Mouse (Mus musculus): ENCODE measurements around the gene Olfr963. TPM values are rescaled to one million over a fixed set of nuclear protein-coding genes. Genes with fewer than 3 reads are reported as not detected.

The Olfr963 gene
- polyA plus RNA-seq (2015; fragmentation: Nextera tagmentation; extraction: Ambion mirVana) = 0.09 TPM in 1 of 2 replicates, not detected in the other

DNA sequence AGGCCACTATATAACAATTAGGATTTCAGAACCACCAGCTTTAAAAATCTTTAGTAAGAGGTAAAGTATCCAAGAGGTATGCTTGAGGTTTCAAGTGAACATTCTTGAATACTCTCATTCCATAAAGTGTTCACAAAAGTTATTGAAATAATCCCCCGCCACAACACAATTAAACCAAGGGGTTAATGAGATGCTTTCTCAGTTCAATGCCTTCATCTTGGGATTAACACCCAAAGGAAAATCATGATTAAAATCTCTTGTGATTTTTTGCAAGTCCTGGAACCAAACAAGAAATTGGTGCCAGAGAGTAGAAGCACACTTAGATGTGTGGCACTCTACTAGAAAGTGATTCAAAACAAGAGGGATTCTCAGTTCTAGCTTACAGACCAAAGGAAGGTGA is at the start of gene Olfr963:
Gene Olfr963, plus strand, starts transcription at position 301 of the 400 bp plus-strand sequence.
- H3K27me3 ChIP-seq = no peaks in the 10 kb centered on the region
- H3K27ac ChIP-seq (replicated peaks) = no peak within 1 kb of the TSS
- no peak within 1 kb of the TSS for H3K4me2 ChIP-seq (replicated peaks)
- no peak within 1 kb of the TSS for H3K9ac ChIP-seq
- ATAC-seq (ENCODE audit: insufficient number of reproducible peaks, low FRiP score, low TSS enrichment, low read depth) = no peak
- H3K36me3 ChIP-seq = no peaks in the 10 kb centered on the region
- no peak within 1 kb of the TSS for H3K4me3 ChIP-seq (replicated peaks)
- H3K4me1 ChIP-seq = no peaks in the 10 kb centered on the region
- H3K9me3 ChIP-seq (replicated peaks) = no peaks in the 10 kb centered on the region
- 86% methylated on average over 1 of the region's 1 CpGs for WGBS

- H3K9me3 ChIP-seq (replicated peaks) = no peaks in the 10 kb centered on the region
Observed at GRCm38 (mm10) chr9:39621073-39621472, 45.9 kb upstream of the Olfr963 start, which contains the start of gene Olfr960. Olfr960 (plus strand) TSS chr9:39621373.

DNA sequence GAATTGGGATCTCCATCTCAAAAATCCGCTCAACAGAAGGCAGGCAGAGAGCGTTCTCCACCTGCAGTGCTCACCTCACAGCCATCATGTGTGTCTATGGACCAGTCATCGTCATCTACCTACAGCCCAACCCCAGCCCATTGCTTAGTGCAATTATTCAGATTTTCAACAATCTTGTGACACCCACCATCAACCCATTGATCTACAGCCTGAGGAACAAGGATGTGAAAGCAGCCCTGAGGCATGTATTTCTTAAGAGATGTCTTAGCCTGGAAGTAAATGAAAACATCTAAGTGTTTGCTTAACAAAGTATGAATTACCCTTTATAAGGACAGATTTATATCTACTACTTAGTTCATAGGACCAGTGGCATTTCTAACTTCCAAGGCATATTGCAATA is 43.2 kb upstream of the Olfr963 start:
- Histone ChIP-seq H3K9me3 (replicated peaks) (no peaks in the 10 kb centered on the region), H3K27ac (replicated peaks) (no peak overlapping the region), H3K4me2 (replicated peaks) (no peak overlapping the region), H3K4me1 (no peaks in the 10 kb centered on the region), H3K4me3 (replicated peaks) (no peak overlapping the region), H3K9ac (no peak overlapping the region), H3K27me3 (no peaks in the 10 kb centered on the region), H3K36me3 (no peaks in the 10 kb centered on the region)
- whole genome bisulfite sequencing = 92% methylated on average over 3 of the region's 3 CpGs
- no peak for ATAC-seq (ENCODE audit: insufficient number of reproducible peaks, low FRiP score, low TSS enrichment, low read depth)

More at GRCm38 (mm10) chr9:39621073-39621472, 45.9 kb upstream of the Olfr963 start, which contains the start of gene Olfr960:
- Histone ChIP-seq H3K9ac (no peak within 1 kb of the TSS), H3K27ac (replicated peaks) (no peak within 1 kb of the TSS), H3K27me3 (no peaks in the 10 kb centered on the region), H3K4me3 (replicated peaks) (no peak within 1 kb of the TSS), H3K4me1 (no peaks in the 10 kb centered on the region), H3K36me3 (no peaks in the 10 kb centered on the region), H3K4me2 (replicated peaks) (no peak within 1 kb of the TSS)
- no peak for ATAC-seq (ENCODE audit: insufficient number of reproducible peaks, low FRiP score, low TSS enrichment, low read depth)
- 60% methylated on average over 1 of the region's 1 CpGs for WGBS

GRCm38 (mm10) chr9:39624711-39625110 is 42.3 kb upstream of the Olfr963 start:
- Histone ChIP-seq H3K9me3 (replicated peaks) (no peaks in the 10 kb centered on the region), H3K27me3 (no peaks in the 10 kb centered on the region), H3K27ac (replicated peaks) (no peak overlapping the region), H3K9ac (no peak overlapping the region), H3K4me2 (replicated peaks) (no peak overlapping the region), H3K36me3 (no peaks in the 10 kb centered on the region), H3K4me1 (no peaks in the 10 kb centered on the region), H3K4me3 (replicated peaks) (no peak overlapping the region)
- no peak for ATAC-seq (ENCODE audit: insufficient number of reproducible peaks, low FRiP score, low TSS enrichment, low read depth)
- 75% methylated on average over 2 of the region's 2 CpGs for WGBS

- WGBS = 91% methylated on average over 2 of the region's 2 CpGs
- Histone ChIP-seq H3K4me1 (no peaks in the 10 kb centered on the region), H3K4me3 (replicated peaks) (no peak overlapping the region), H3K27ac (replicated peaks) (no peak overlapping the region), H3K4me2 (replicated peaks) (no peak overlapping the region), H3K27me3 (no peaks in the 10 kb centered on the region), H3K9ac (no peak overlapping the region), H3K9me3 (replicated peaks) (no peaks in the 10 kb centered on the region), H3K36me3 (no peaks in the 10 kb centered on the region)
- ATAC-seq (ENCODE audit: insufficient number of reproducible peaks, low FRiP score, low TSS enrichment, low read depth) = no peak
Observed at GRCm38 (mm10) chr9:39629069-39629468, 37.9 kb upstream of the Olfr963 start.

- Histone ChIP-seq H3K4me3 (replicated peaks) (no peak overlapping the region), H3K9me3 (replicated peaks) (no peaks in the 10 kb centered on the region), H3K4me2 (replicated peaks) (no peak overlapping the region), H3K4me1 (no peaks in the 10 kb centered on the region), H3K27ac (replicated peaks) (no peak overlapping the region), H3K27me3 (no peaks in the 10 kb centered on the region), H3K36me3 (no peaks in the 10 kb centered on the region), H3K9ac (no peak overlapping the region)
- 30% methylated on average over 4 of the region's 4 CpGs for WGBS
- ATAC-seq (ENCODE audit: insufficient number of reproducible peaks, low FRiP score, low TSS enrichment, low read depth) = no peak
Observed at GRCm38 (mm10) chr9:39633913-39634594, 33.0 kb upstream of the Olfr963 start.

GRCm38 (mm10) chr9:39644785-39645184 is 22.2 kb upstream of the Olfr963 start, which contains the start of gene Olfr961:
Olfr961 (plus strand) TSS chr9:39645085.
- no peak within 1 kb of the TSS for H3K9ac ChIP-seq
- H3K36me3 ChIP-seq = no peaks in the 10 kb centered on the region
- no peak within 1 kb of the TSS for H3K27ac ChIP-seq (replicated peaks)
- no peaks in the 10 kb centered on the region for H3K9me3 ChIP-seq (replicated peaks)
- H3K4me2 ChIP-seq (replicated peaks) = no peak within 1 kb of the TSS
- no peaks in the 10 kb centered on the region for H3K4me1 ChIP-seq
- no peaks in the 10 kb centered on the region for H3K27me3 ChIP-seq
- no peak for ATAC-seq (ENCODE audit: insufficient number of reproducible peaks, low FRiP score, low TSS enrichment, low read depth)
- no peak within 1 kb of the TSS for H3K4me3 ChIP-seq (replicated peaks)

- 91% methylated on average over 4 of the region's 4 CpGs for WGBS
- H3K36me3 ChIP-seq = no peaks in the 10 kb centered on the region
- H3K9ac ChIP-seq = no peak overlapping the region
- no peak overlapping the region for H3K4me3 ChIP-seq (replicated peaks)
- ATAC-seq (ENCODE audit: insufficient number of reproducible peaks, low FRiP score, low TSS enrichment, low read depth) = no peak
- no peak overlapping the region for H3K27ac ChIP-seq (replicated peaks)
- no peak overlapping the region for H3K4me2 ChIP-seq (replicated peaks)
- H3K4me1 ChIP-seq = no peaks in the 10 kb centered on the region
- no peaks in the 10 kb centered on the region for H3K27me3 ChIP-seq
- no peaks in the 10 kb centered on the region for H3K9me3 ChIP-seq (replicated peaks)
Observed at GRCm38 (mm10) chr9:39647382-39647781, 19.6 kb upstream of the Olfr963 start.

- WGBS = 67% methylated on average over 6 of the region's 6 CpGs
- Histone ChIP-seq H3K27me3 (no peaks in the 10 kb centered on the region), H3K9ac (no peak overlapping the region), H3K36me3 (no peaks in the 10 kb centered on the region), H3K27ac (replicated peaks) (no peak overlapping the region), H3K9me3 (replicated peaks) (no peaks in the 10 kb centered on the region), H3K4me1 (no peaks in the 10 kb centered on the region), H3K4me3 (replicated peaks) (no peak overlapping the region), H3K4me2 (replicated peaks) (no peak overlapping the region)
- ATAC-seq (ENCODE audit: insufficient number of reproducible peaks, low FRiP score, low TSS enrichment, low read depth) = no peak
Observed at GRCm38 (mm10) chr9:39654756-39655396, 12.1 kb upstream of the Olfr963 start.

GRCm38 (mm10) chr9:39669723-39670122 is 2.7 kb downstream of the Olfr963 start:
- no peak overlapping the region for H3K4me2 ChIP-seq (replicated peaks)
- no peak overlapping the region for H3K9ac ChIP-seq
- no peaks in the 10 kb centered on the region for H3K4me1 ChIP-seq
- H3K27ac ChIP-seq (replicated peaks) = no peak overlapping the region
- WGBS = 74% methylated on average over 2 of the region's 2 CpGs
- H3K36me3 ChIP-seq = no peaks in the 10 kb centered on the region
- H3K4me3 ChIP-seq (replicated peaks) = no peak overlapping the region
- no peak for ATAC-seq (ENCODE audit: insufficient number of reproducible peaks, low FRiP score, low TSS enrichment, low read depth)
- no peaks in the 10 kb centered on the region for H3K9me3 ChIP-seq (replicated peaks)
- no peaks in the 10 kb centered on the region for H3K27me3 ChIP-seq

GRCm38 (mm10) chr9:39674820-39675219 is 7.8 kb downstream of the Olfr963 start:
- no peak for ATAC-seq (ENCODE audit: insufficient number of reproducible peaks, low FRiP score, low TSS enrichment, low read depth)
- no peaks in the 10 kb centered on the region for H3K36me3 ChIP-seq
- no peak overlapping the region for H3K4me2 ChIP-seq (replicated peaks)
- no peak overlapping the region for H3K9ac ChIP-seq
- no peak overlapping the region for H3K4me3 ChIP-seq (replicated peaks)
- H3K4me1 ChIP-seq = no peaks in the 10 kb centered on the region
- H3K27ac ChIP-seq (replicated peaks) = no peak overlapping the region
- H3K9me3 ChIP-seq (replicated peaks) = no peaks in the 10 kb centered on the region
- WGBS = 85% methylated on average over 2 of the region's 2 CpGs
- no peaks in the 10 kb centered on the region for H3K27me3 ChIP-seq
